In the genomic region with DNA sequence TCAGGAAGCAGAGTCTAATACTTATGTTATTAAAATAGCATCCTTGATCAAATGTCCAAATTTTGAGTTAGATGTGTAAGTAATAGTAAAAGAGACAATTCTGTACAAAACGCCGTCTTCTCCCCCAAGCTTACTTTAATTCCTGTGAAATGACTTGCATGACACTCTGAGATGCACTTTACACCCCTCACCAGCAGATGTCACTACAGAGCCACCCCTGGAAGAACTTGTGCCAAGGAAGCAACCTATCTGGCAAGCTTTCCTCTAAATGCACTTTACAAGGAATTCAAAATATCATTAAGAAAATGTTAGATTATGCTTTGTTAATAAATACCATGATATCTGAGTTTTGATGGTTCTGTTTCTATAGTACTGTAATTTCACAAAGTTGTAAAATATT, we compare ENCODE assay signal across 8 mouse cellular contexts.
A peak's percentile ranks its signal among the peaks of the same experiment; 100 is the strongest.
DNase-seq lines count a peak whose midpoint lies in the region; ATAC-seq and TF ChIP-seq lines count a peak whose summit lies in the region.

No protein-coding gene starts in this region.

- TF ChIP-seq CTCF in liver, embryonic 14.5 days (IDR thresholded peaks at IDR 0.05; ENCODE audit: low read depth) = peak; percentile 87

- no peaks in the 10 kb centered on the region for H3K9me3 ChIP-seq in liver, embryonic 14.5 days (ENCODE audit: control insufficient read depth, low read length)

- H3K9ac ChIP-seq in liver, embryonic 14.5 days (replicated peaks) = no peak overlapping the region

- no peak overlapping the region for H3K27ac ChIP-seq in liver, embryonic 14.5 days

- ATAC-seq in liver, embryonic 14.5 days (ENCODE audit: insufficient read depth) = no peak

- 12% methylated on average over 2 of the region's 2 CpGs for WGBS in liver, embryonic 14.5 days (ENCODE audit: insufficient replicate concordance)

- TF ChIP-seq EP300 in liver, embryonic 14.5 days (IDR thresholded peaks at IDR 0.05; ENCODE audit: low read depth) = no peak

- no peaks in the 10 kb centered on the region for H3K36me3 ChIP-seq in liver, embryonic 14.5 days (replicated peaks; ENCODE audit: control insufficient read depth, insufficient read depth, low read depth)

- H3K4me1 ChIP-seq in liver, embryonic 14.5 days (replicated peaks; ENCODE audit: control insufficient read depth in 2 of 2, insufficient read depth in 2 of 2, low read length in 1 of 2) = no peaks in the 10 kb centered on the region

- no peaks in the 10 kb centered on the region for H3K27me3 ChIP-seq in liver, embryonic 14.5 days (ENCODE audit: control insufficient read depth, insufficient read depth, low read length)

- H3K4me3 ChIP-seq in liver, embryonic 14.5 days (ENCODE audit: insufficient read depth in 1 of 2, low read depth in 2 of 2, low read length in 2 of 2) = no peak overlapping the region

- DNase-seq in A20 (ENCODE audit: low read depth, low spot score) (peak; percentile 83), NIH3T3 (ENCODE audit: low read depth) (peak; percentile 90)
- peak; percentile 83 to 86 for DNase-seq in cerebellum, postnatal 10 days
- DNase-seq in frontal cortex, postnatal 36 days (ENCODE audit: low spot score in 2 of 2) = peak; percentile 79 to 81
- DNase-seq in kidney, postnatal 10 days = peak; percentile 85
- DNase-seq in liver, embryonic 14.5 days (ENCODE audit: low read depth in 3 of 3, low spot score in 3 of 3) = peak; percentile 51 to 58 (median 52)
- DNase-seq in retina, adult 2 months (ENCODE audit: low read depth, low spot score) = peak; percentile 61
- DNase-seq in thymus, postnatal 4 days = peak; percentile 76

- H3K4me2 ChIP-seq in liver, embryonic 14.5 days (ENCODE audit: low read depth) = no peak overlapping the region
